Mouse (Mus musculus) myocyte (in vitro differentiated cells): ENCODE measurements around the gene Drc1. TPM values are rescaled to one million over a fixed set of nuclear protein-coding genes. Genes with fewer than 3 reads are reported as not detected.

Source experiments
- H3K27me3 ChIP-seq: one replicate; pipeline ENCODE4 v1.6.1; 2011; ENCODE audit not compliant: control insufficient read depth, insufficient read depth, insufficient read length
- H3K36me3 ChIP-seq: one replicate; pipeline ENCODE4 v1.6.1; 2011; ENCODE audit not compliant: control insufficient read depth, insufficient read depth
- H3K4me2 ChIP-seq: one replicate; pipeline ENCODE4 v1.6.1; 2011; ENCODE audit warnings: low read depth, control low read depth
- H3K4me3 ChIP-seq: one replicate; pipeline ENCODE4 v1.5.1; 2011; ENCODE audit warnings: mild to moderate bottlenecking, control low read depth, moderate library complexity
- H3K79me2 ChIP-seq: one replicate; pipeline ENCODE4 v1.6.1; 2011; ENCODE audit not compliant: control insufficient read depth, insufficient read depth
- H3ac ChIP-seq: one replicate; pipeline ENCODE4 v1.6.1; 2011; ENCODE audit not compliant: control insufficient read depth, insufficient read length
- CEBPB ChIP-seq: IDR thresholded peaks from 2 replicates; pipeline ENCODE4 v1.6.1; 2011; ENCODE audit warnings: mild to moderate bottlenecking, moderate library complexity; ENCODE audit not compliant: poor library complexity, insufficient read depth, severe bottlenecking
- E2F4 ChIP-seq: IDR thresholded peaks from one replicate; pipeline ENCODE4 v1.6.1; 2011; ENCODE audit warnings: mild to moderate bottlenecking, control low read depth, moderate library complexity; ENCODE audit not compliant: insufficient read depth
- MAX ChIP-seq: IDR thresholded peaks from one replicate; pipeline ENCODE4 v1.6.1; 2011; ENCODE audit warnings: low read depth, mild to moderate bottlenecking, control low read depth
- MYOD1 ChIP-seq, 3 experiments: IDR thresholded peaks; one replicate each; pipeline ENCODE4 v1.6.1; 2011; ENCODE audit warnings: control low read depth in 2 of 3, low read depth in 2 of 3, mild to moderate bottlenecking in 2 of 3, moderate library complexity in 1 of 3; ENCODE audit not compliant: insufficient read length in 2 of 3, control insufficient read depth in 1 of 3
- MYOG ChIP-seq, 3 experiments: IDR thresholded peaks; one replicate each; pipeline ENCODE4 v1.6.1; 2011; ENCODE audit warnings: control low read depth in 2 of 3, low read depth in 2 of 3, mild to moderate bottlenecking in 2 of 3; ENCODE audit not compliant: insufficient read length in 2 of 3, control insufficient read depth in 1 of 3, insufficient read depth in 1 of 3
- POLR2A ChIP-seq: IDR thresholded peaks from one replicate; pipeline ENCODE4 v1.6.1; 2011; ENCODE audit warnings: low read depth, mild to moderate bottlenecking, control low read depth, moderate library complexity; ENCODE audit not compliant: insufficient read length
- POLR2AphosphoS2 ChIP-seq: IDR thresholded peaks from one replicate; pipeline ENCODE4 v1.6.1; 2011; ENCODE audit warnings: low read depth, control low read depth; ENCODE audit not compliant: insufficient read length
- REST ChIP-seq: IDR thresholded peaks from one replicate; pipeline ENCODE4 v1.6.1; 2011; ENCODE audit warnings: mild to moderate bottlenecking, control low read depth, moderate library complexity; ENCODE audit not compliant: insufficient read depth, insufficient read length
- SRF ChIP-seq: IDR thresholded peaks from one replicate; pipeline ENCODE4 v1.6.1; 2011; ENCODE audit warnings: low read depth; ENCODE audit not compliant: control insufficient read depth, insufficient read length
- TCF12 ChIP-seq: IDR thresholded peaks from one replicate; pipeline ENCODE4 v1.6.1; 2011; ENCODE audit warnings: mild to moderate bottlenecking, control low read depth; ENCODE audit not compliant: poor library complexity, insufficient read depth, severe bottlenecking
- TCF3 ChIP-seq: IDR thresholded peaks from one replicate; pipeline ENCODE4 v1.6.1; 2011; ENCODE audit warnings: low read depth, control low read depth; ENCODE audit not compliant: insufficient read length
- USF1 ChIP-seq: IDR thresholded peaks from one replicate; pipeline ENCODE4 v1.6.1; 2011; ENCODE audit warnings: low read depth, mild to moderate bottlenecking, control low read depth, moderate library complexity
- polyA plus RNA-seq: library from polyadenylated mRNA; unstranded; fragments of >200 nt; fragmentation: generic; extraction: Trizol; gene quantifications from one replicate; pipeline ENCODE4 v1.2.1, GENCODE M21; 2012; ENCODE audit warnings: missing spikeins

The Drc1 gene
- polyA plus RNA-seq, 1 experiment = 0.01 TPM

DNA sequence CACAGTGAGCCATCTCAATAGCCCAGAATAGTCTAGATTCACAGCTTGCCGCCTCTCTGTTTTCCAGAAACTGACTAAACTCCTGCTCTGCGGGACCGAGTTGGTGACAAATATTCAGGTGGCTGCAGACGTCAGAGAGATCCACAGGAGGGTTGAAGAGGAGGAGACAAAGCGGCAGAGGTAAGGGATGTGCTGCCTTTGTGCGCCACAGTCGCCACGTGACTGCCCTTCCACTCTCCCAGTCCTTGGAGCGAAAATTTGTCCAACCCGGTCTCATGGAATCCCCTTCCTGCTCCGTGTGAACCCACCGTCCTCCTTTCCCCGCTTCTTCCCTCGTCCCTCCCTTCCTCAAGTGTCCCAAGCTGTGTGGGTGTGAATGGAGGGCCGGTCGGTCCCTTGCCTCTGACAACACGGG lies 61.4 kb downstream of the Drc1 start:
- H3ac ChIP-seq = no peak overlapping the region
- H3K79me2 ChIP-seq = no peaks in the 10 kb centered on the region
- H3K4me2 ChIP-seq = no peak overlapping the region
- no peak for TF ChIP-seq SRF
- TF ChIP-seq REST = no peak
- TF ChIP-seq MYOG (IDR thresholded peaks at IDR 0.05; ENCODE audit: control insufficient read depth in 1 of 3, insufficient read depth in 1 of 3, insufficient read length in 2 of 3, low read depth in 2 of 3) = no peak
- TF ChIP-seq MAX = no peak
- no peak for TF ChIP-seq POLR2A
- no peak for TF ChIP-seq POLR2AphosphoS2
- no peak for TF ChIP-seq USF1
- TF ChIP-seq MYOD1 (IDR thresholded peaks at IDR 0.05; ENCODE audit: control insufficient read depth in 1 of 3, insufficient read length in 2 of 3, low read depth in 2 of 3) = no peak
- no peak for TF ChIP-seq TCF12
- TF ChIP-seq CEBPB = no peak
- no peak for TF ChIP-seq E2F4
- TF ChIP-seq TCF3 = no peak
- H3K27me3 ChIP-seq = peaks cover 15% of the 10 kb centered on the region
- no peaks in the 10 kb centered on the region for H3K36me3 ChIP-seq
- no peak overlapping the region for H3K4me3 ChIP-seq

DNA sequence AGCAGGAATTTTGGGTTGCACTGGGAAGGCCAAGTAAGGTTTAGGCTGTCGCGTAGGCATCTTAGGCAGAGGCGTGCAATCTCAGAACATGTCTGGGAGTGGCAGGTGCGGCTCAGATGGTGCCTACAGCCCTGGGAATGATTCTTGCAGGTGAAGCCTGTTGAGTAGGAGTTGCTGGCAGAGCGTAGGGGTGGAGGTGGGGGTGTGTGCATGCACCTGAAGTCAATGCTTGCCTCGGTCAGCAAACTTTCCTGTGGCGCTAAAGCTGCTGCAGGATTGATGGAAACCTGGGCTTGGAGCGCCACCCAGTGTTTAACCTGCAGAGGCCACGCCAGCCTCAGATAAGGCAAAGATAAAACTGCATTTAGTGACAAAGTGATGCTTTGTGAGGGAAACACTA lies 61.9 kb downstream of the Drc1 start:
- peaks cover 15% of the 10 kb centered on the region for H3K27me3 ChIP-seq
- H3K4me2 ChIP-seq = no peak overlapping the region
- H3ac ChIP-seq = no peak overlapping the region
- TF ChIP-seq CEBPB = no peak
- no peak for TF ChIP-seq TCF3
- no peak for TF ChIP-seq MAX
- TF ChIP-seq MYOG (IDR thresholded peaks at IDR 0.05; ENCODE audit: control insufficient read depth in 1 of 3, insufficient read depth in 1 of 3, insufficient read length in 2 of 3, low read depth in 2 of 3) = no peak
- no peak for TF ChIP-seq POLR2AphosphoS2
- no peak for TF ChIP-seq TCF12
- TF ChIP-seq SRF = no peak
- no peak for TF ChIP-seq MYOD1 (IDR thresholded peaks at IDR 0.05; ENCODE audit: control insufficient read depth in 1 of 3, insufficient read length in 2 of 3, low read depth in 2 of 3)
- no peak for TF ChIP-seq E2F4
- TF ChIP-seq USF1 = no peak
- no peak for TF ChIP-seq POLR2A
- no peak for TF ChIP-seq REST
- no peak overlapping the region for H3K4me3 ChIP-seq
- no peaks in the 10 kb centered on the region for H3K36me3 ChIP-seq
- no peaks in the 10 kb centered on the region for H3K79me2 ChIP-seq

DNA sequence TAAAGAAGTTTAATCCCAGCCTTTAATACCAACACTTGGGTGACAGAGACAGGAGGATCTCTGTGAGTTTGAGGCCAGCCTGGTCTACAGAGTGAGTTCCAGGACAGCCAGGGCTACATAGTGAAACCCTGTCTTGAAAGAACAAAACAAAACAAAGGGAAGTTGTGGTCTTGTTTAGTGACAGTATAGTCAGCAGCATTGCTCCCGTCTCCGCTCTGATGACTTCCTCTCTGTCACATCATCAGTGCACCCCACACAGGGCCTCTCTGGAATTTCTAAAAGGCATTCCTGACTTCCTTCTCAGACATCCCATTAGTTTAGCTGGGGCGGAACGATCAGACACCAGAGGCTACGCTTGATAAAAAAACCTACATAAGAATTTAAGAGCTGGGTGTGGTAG lies 62.7 kb downstream of the Drc1 start:
- no peak overlapping the region for H3K4me2 ChIP-seq
- no peak overlapping the region for H3K4me3 ChIP-seq
- H3K27me3 ChIP-seq = peaks cover 15% of the 10 kb centered on the region
- TF ChIP-seq MAX (no peak), POLR2A (no peak), SRF (no peak), TCF12 (no peak), POLR2AphosphoS2 (no peak), USF1 (no peak), REST (no peak), MYOD1 (IDR thresholded peaks at IDR 0.05; ENCODE audit: control insufficient read depth in 1 of 3, insufficient read length in 2 of 3, low read depth in 2 of 3) (no peak), E2F4 (no peak), TCF3 (no peak), MYOG (IDR thresholded peaks at IDR 0.05; ENCODE audit: control insufficient read depth in 1 of 3, insufficient read depth in 1 of 3, insufficient read length in 2 of 3, low read depth in 2 of 3) (no peak), CEBPB (no peak)
- H3K79me2 ChIP-seq = no peaks in the 10 kb centered on the region
- no peaks in the 10 kb centered on the region for H3K36me3 ChIP-seq
- H3ac ChIP-seq = no peak overlapping the region

DNA sequence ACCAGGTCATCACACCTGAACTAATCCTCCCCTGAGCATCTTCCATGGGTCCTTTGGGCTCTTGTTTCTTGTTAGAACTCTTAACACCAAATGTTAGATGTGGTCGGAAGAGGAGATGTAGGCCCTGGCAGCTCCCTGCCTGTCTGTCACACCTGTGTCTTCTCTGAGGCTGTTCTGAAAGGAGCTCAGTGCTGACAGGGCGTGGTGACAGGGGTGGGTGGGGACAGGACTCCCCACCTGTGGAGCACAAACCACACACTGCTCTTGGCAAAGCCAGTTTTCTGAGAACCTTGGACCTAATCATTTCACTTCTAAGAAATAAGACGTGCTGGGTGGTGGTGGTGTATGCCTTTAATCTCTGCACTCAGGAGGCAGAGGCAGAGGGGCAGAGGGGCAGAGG lies 72.4 kb downstream of the Drc1 start:
- Histone ChIP-seq H3K27me3 (no peaks in the 10 kb centered on the region), H3K4me3 (no peak overlapping the region), H3K36me3 (no peaks in the 10 kb centered on the region), H3K79me2 (no peaks in the 10 kb centered on the region), H3K4me2 (no peak overlapping the region), H3ac (no peak overlapping the region)
- no peak for TF ChIP-seq POLR2A
- TF ChIP-seq USF1 = no peak
- TF ChIP-seq MAX = no peak
- no peak for TF ChIP-seq MYOG (IDR thresholded peaks at IDR 0.05; ENCODE audit: control insufficient read depth in 1 of 3, insufficient read depth in 1 of 3, insufficient read length in 2 of 3, low read depth in 2 of 3)
- no peak for TF ChIP-seq E2F4
- no peak for TF ChIP-seq SRF
- no peak for TF ChIP-seq CEBPB
- no peak for TF ChIP-seq POLR2AphosphoS2
- no peak for TF ChIP-seq REST
- TF ChIP-seq TCF3 = no peak
- no peak for TF ChIP-seq MYOD1 (IDR thresholded peaks at IDR 0.05; ENCODE audit: control insufficient read depth in 1 of 3, insufficient read length in 2 of 3, low read depth in 2 of 3)
- no peak for TF ChIP-seq TCF12

GRCm38 (mm10) chr5:30355114-30355513 lies 73.9 kb downstream of the Drc1 start:
- Histone ChIP-seq H3ac (no peak overlapping the region), H3K4me3 (no peak overlapping the region), H3K27me3 (no peaks in the 10 kb centered on the region), H3K79me2 (no peaks in the 10 kb centered on the region), H3K4me2 (no peak overlapping the region), H3K36me3 (no peaks in the 10 kb centered on the region)
- TF ChIP-seq USF1 (no peak), CEBPB (no peak), POLR2AphosphoS2 (no peak), REST (no peak), TCF3 (no peak), TCF12 (no peak)
